ENCODE assay signal across 19 mouse cellular contexts in the genomic region with DNA sequence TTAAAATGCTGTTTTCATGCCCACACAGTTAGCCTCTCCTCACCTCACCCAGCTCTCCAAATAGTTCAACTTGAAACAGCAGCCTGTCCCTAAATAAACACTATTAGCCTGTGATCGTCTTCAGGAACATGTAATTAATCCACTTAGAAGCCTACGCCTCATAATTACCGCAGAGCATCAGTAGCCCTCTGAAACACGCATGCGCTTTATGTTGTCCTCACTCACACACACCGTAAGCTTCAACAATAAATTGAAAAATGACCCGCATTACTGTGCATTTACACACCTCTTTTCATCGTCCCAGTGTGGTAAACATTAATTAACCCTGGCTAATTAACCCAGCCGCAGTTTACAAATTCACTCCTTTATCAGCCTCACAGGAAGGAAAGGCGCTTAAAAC.
A peak's percentile ranks its signal among the peaks of the same experiment; 100 is the strongest.
DNase-seq lines count a peak whose midpoint lies in the region; ATAC-seq and TF ChIP-seq lines count a peak whose summit lies in the region.
"Had no signal": no experiment of that assay in that cellular context is flagged by ENCODE, and none has a peak within 500 bp of the region (broad histone marks: within the 10 kb centered on the region; RNA-seq: fewer than 3 reads in every experiment).

No protein-coding gene starts in this region.

- H3K36me3 ChIP-seq in forebrain, embryonic 14.5 days (ENCODE audit: control insufficient read depth, insufficient read depth, low read length) = 0 out of 2 replicates have a peak, but pooled peaks cover 14% of the 10 kb centered on the region
- 0 out of 2 replicates have a peak, but pooled peaks cover 10% of the 10 kb centered on the region for H3K36me3 ChIP-seq in forebrain, postnatal 0 days (ENCODE audit: insufficient read depth)
- peaks cover 12% of the 10 kb centered on the region; the same call in 1 of the 2 replicates for H3K36me3 ChIP-seq in heart, embryonic 16.5 days (ENCODE audit: control insufficient read depth, insufficient read depth)
- H3K36me3 ChIP-seq in heart, adult 2 months (ENCODE audit: control insufficient read depth, insufficient read depth, low read length) = peaks cover 5% of the 10 kb centered on the region
- H3K36me3 ChIP-seq in lung, embryonic 15.5 days = peaks cover 3% of the 10 kb centered on the region; the same call in 1 of the 2 replicates
- H3K36me3 ChIP-seq in neural tube, embryonic 15.5 days = peaks cover 18% of the 10 kb centered on the region
- H3K36me3 ChIP-seq: G1E had no signal

- TF ChIP-seq CTCF in forebrain, postnatal 0 days (IDR thresholded peaks at IDR 0.05; ENCODE audit: low read depth) = no peak
- no peak for TF ChIP-seq CTCF in heart, adult 2 months (IDR thresholded peaks at IDR 0.05)

- H3K4me2 ChIP-seq in forebrain, embryonic 14.5 days (ENCODE audit: low read length) = no peak overlapping the region
- H3K4me2 ChIP-seq in forebrain, postnatal 0 days (ENCODE audit: low read depth) = no peak overlapping the region
- no peak overlapping the region for H3K4me2 ChIP-seq in heart, embryonic 16.5 days (ENCODE audit: low read depth, low read length)
- no peak overlapping the region for H3K4me2 ChIP-seq in lung, embryonic 15.5 days
- H3K4me2 ChIP-seq in neural tube, embryonic 15.5 days = no peak overlapping the region
- H3K4me2 ChIP-seq: embryonic facial prominence, embryonic 12.5 days; limb, embryonic 12.5 days; liver, embryonic 12.5 days; lung, embryonic 14.5 days had no signal

- TF ChIP-seq EP300 in heart, adult 2 months (IDR thresholded peaks at IDR 0.05; ENCODE audit: insufficient read depth, low read depth, low read length) = no peak

- H3K27me3 ChIP-seq in forebrain, embryonic 14.5 days (replicated peaks; ENCODE audit: control insufficient read depth, insufficient read depth, low read length) = no peaks in the 10 kb centered on the region
- no peaks in the 10 kb centered on the region for H3K27me3 ChIP-seq in forebrain, postnatal 0 days (ENCODE audit: insufficient read depth, low read length)
- no peaks in the 10 kb centered on the region for H3K27me3 ChIP-seq in heart, embryonic 16.5 days (ENCODE audit: control insufficient read depth, insufficient read depth, low read length)
- H3K27me3 ChIP-seq in heart, adult 2 months (ENCODE audit: control insufficient read depth, insufficient read depth, low read length) = no peaks in the 10 kb centered on the region
- no peaks in the 10 kb centered on the region for H3K27me3 ChIP-seq in lung, embryonic 15.5 days
- H3K27me3 ChIP-seq in neural tube, embryonic 15.5 days (replicated peaks) = no peaks in the 10 kb centered on the region
- H3K27me3 ChIP-seq: embryonic facial prominence, embryonic 12.5 days; limb, embryonic 12.5 days; liver, embryonic 12.5 days had no signal

- no peaks in the 10 kb centered on the region for H3K9me3 ChIP-seq in forebrain, embryonic 14.5 days (replicated peaks; ENCODE audit: control insufficient read depth, low read length)
- no peaks in the 10 kb centered on the region for H3K9me3 ChIP-seq in forebrain, postnatal 0 days (ENCODE audit: low read length)
- H3K9me3 ChIP-seq in heart, embryonic 16.5 days (replicated peaks; ENCODE audit: control insufficient read depth, low read length) = no peaks in the 10 kb centered on the region
- H3K9me3 ChIP-seq in lung, embryonic 15.5 days = no peaks in the 10 kb centered on the region
- H3K9me3 ChIP-seq in neural tube, embryonic 15.5 days (replicated peaks) = no peaks in the 10 kb centered on the region
- H3K9me3 ChIP-seq: embryonic facial prominence, embryonic 12.5 days; limb, embryonic 12.5 days; liver, embryonic 12.5 days; midbrain, embryonic 10.5 days had no signal

- peak; percentile 52 for DNase-seq in forebrain, embryonic 14.5 days (ENCODE audit: low spot score)
- DNase-seq in forebrain, postnatal 0 days = no peak
- DNase-seq in heart, adult 2 months = no peak
- no peak for DNase-seq in lung, adult 18-20 months
- no peak for DNase-seq in c-Kit-positive CD71-positive TER-119-positive erythroid progenitor cells, embryonic 14.5 days (ENCODE audit: low spot score)
- DNase-seq: adrenal gland, postnatal 10 days; cerebellum, adult 9-10 months had no signal

- H3K79me2 ChIP-seq in heart, adult 2 months (replicated peaks; ENCODE audit: control insufficient read depth, insufficient read depth, low read length) = no peaks in the 10 kb centered on the region

- intact Hi-C loops in heart, adult 2 months (cut with DNase I) = no loop called here

- H3K27ac ChIP-seq in forebrain, embryonic 14.5 days (ENCODE audit: low read depth, low read length) = no peak overlapping the region
- no peak overlapping the region for H3K27ac ChIP-seq in forebrain, postnatal 0 days (ENCODE audit: low read depth, low read length)
- H3K27ac ChIP-seq in heart, embryonic 16.5 days (ENCODE audit: low read length) = peak overlapping the region; percentile 64
- no peak overlapping the region for H3K27ac ChIP-seq in heart, adult 2 months
- 0 out of 2 replicates have a peak overlapping the region, but pooled peaks have one; percentile 12 for H3K27ac ChIP-seq in lung, embryonic 15.5 days
- H3K27ac ChIP-seq in neural tube, embryonic 15.5 days (replicated peaks) = peak overlapping the region; percentile 6
- H3K27ac ChIP-seq: embryonic facial prominence, embryonic 12.5 days; limb, embryonic 12.5 days; liver, embryonic 12.5 days; midbrain, embryonic 10.5 days had no signal

- H3K4me3 ChIP-seq in forebrain, embryonic 14.5 days (ENCODE audit: low read depth, low read length) = no peak overlapping the region
- no peak overlapping the region for H3K4me3 ChIP-seq in forebrain, postnatal 0 days (ENCODE audit: low read depth, low read length)
- H3K4me3 ChIP-seq in heart, embryonic 16.5 days (ENCODE audit: low read length) = no peak overlapping the region
- H3K4me3 ChIP-seq in heart, adult 2 months = no peak overlapping the region
- H3K4me3 ChIP-seq in lung, embryonic 15.5 days = no peak overlapping the region
- no peak overlapping the region for H3K4me3 ChIP-seq in neural tube, embryonic 15.5 days (replicated peaks)
- H3K4me3 ChIP-seq: embryonic facial prominence, embryonic 12.5 days; erythroblast, embryonic 14.5 days; limb, embryonic 12.5 days; liver, embryonic 12.5 days; midbrain, embryonic 10.5 days had no signal

- no peak overlapping the region for H3K9ac ChIP-seq in forebrain, embryonic 14.5 days (ENCODE audit: low read length)
- H3K9ac ChIP-seq in forebrain, postnatal 0 days = no peak overlapping the region
- no peak overlapping the region for H3K9ac ChIP-seq in heart, embryonic 16.5 days (ENCODE audit: low read length)
- H3K9ac ChIP-seq in heart, adult 2 months (ENCODE audit: low read depth, low read length) = no peak overlapping the region
- no peak overlapping the region for H3K9ac ChIP-seq in lung, embryonic 15.5 days
- H3K9ac ChIP-seq in neural tube, embryonic 15.5 days (replicated peaks) = no peak overlapping the region
- H3K9ac ChIP-seq: embryonic facial prominence, embryonic 12.5 days; limb, embryonic 12.5 days; liver, embryonic 12.5 days; lung, embryonic 14.5 days had no signal

- H3K4me1 ChIP-seq in forebrain, embryonic 14.5 days (ENCODE audit: control insufficient read depth, insufficient read depth, low read length) = 0 out of 2 replicates have a peak, but pooled peaks cover 2% of the 10 kb centered on the region
- H3K4me1 ChIP-seq in forebrain, postnatal 0 days (ENCODE audit: insufficient read depth) = 0 out of 2 replicates have a peak, but pooled peaks cover 6% of the 10 kb centered on the region
- H3K4me1 ChIP-seq in heart, embryonic 16.5 days (ENCODE audit: control insufficient read depth, insufficient read depth, low read length) = peaks cover 16% of the 10 kb centered on the region
- H3K4me1 ChIP-seq in heart, adult 2 months (ENCODE audit: control insufficient read depth, insufficient read depth, low read length) = peaks cover 14% of the 10 kb centered on the region
- H3K4me1 ChIP-seq in lung, embryonic 15.5 days = peaks cover 36% of the 10 kb centered on the region
- 0 out of 2 replicates have a peak, but pooled peaks cover 10% of the 10 kb centered on the region for H3K4me1 ChIP-seq in neural tube, embryonic 15.5 days
- H3K4me1 ChIP-seq: liver, embryonic 12.5 days had no signal

- 0 out of 2 replicates have a peak, but pooled peaks have one; percentile 18 for ATAC-seq in forebrain, embryonic 14.5 days
- no peak for ATAC-seq in forebrain, postnatal 0 days
- ATAC-seq in heart, embryonic 16.5 days (replicated peaks; ENCODE audit: extremely low read depth, insufficient read depth, low FRiP score) = no peak
- no peak for ATAC-seq in lung, embryonic 15.5 days (ENCODE audit: borderline replicate concordance, extremely low read depth, low FRiP score, low TSS enrichment)
- peak; percentile 42; the same call in 1 of the 2 replicates for ATAC-seq in neural tube, embryonic 15.5 days (ENCODE audit: low FRiP score)
- ATAC-seq: activated CD4-positive, CD25-positive, alpha-beta regulatory T cell, adult 4 months; intestine, embryonic 16.5 days; liver, embryonic 12.5 days had no signal

- 19% methylated on average over 10 of the region's 10 CpGs for WGBS in forebrain, embryonic 14.5 days
- WGBS in forebrain, postnatal 0 days = 31% methylated on average over 10 of the region's 10 CpGs
- 85% methylated on average over 10 of the region's 10 CpGs for WGBS in heart, embryonic 16.5 days
- WGBS in heart, adult 2 months = 83% methylated on average over 10 of the region's 10 CpGs
- WGBS in lung, embryonic 15.5 days = 70% methylated on average over 10 of the region's 10 CpGs
- 49% methylated on average over 10 of the region's 10 CpGs for WGBS in neural tube, embryonic 15.5 days

- no peak for TF ChIP-seq POLR2A in heart, adult 2 months (IDR thresholded peaks at IDR 0.05; ENCODE audit: insufficient read depth, low read depth, low read length)

Comparison
In these comparisons a context has a peak if more than half of its experiments do, and no peak if none do; other contexts are left out.
1. ATAC-seq: peak in forebrain, embryonic 14.5 days (single experiment) and neural tube, embryonic 15.5 days (single experiment); none in forebrain, postnatal 0 days (single experiment), heart, embryonic 16.5 days (single experiment) and lung, embryonic 15.5 days (single experiment).
2. H3K27ac ChIP-seq: peak in heart, embryonic 16.5 days (single experiment), lung, embryonic 15.5 days (single experiment) and neural tube, embryonic 15.5 days (single experiment); none in forebrain, embryonic 14.5 days (single experiment), forebrain, postnatal 0 days (single experiment) and heart, adult 2 months (single experiment).